Mouse (Mus musculus) heart, adult 2 months (tissue): ENCODE results near the gene Eif1.

Source experiments
- CTCF ChIP-seq: fragments of 200-600 bp; IDR thresholded peaks from 2 replicates; pipeline ENCODE4 v1.8.1; 2022; ENCODE audit warnings: antibody characterized with exemption, mild to moderate bottlenecking, moderate library complexity
- POLR2A ChIP-seq: fragments of 200-500 bp; IDR thresholded peaks from 2 replicates; pipeline ENCODE4 v1.6.1; 2011; ENCODE audit warnings: mild to moderate bottlenecking, low read depth, low read length, control low read depth; ENCODE audit not compliant: insufficient read depth

DNA sequence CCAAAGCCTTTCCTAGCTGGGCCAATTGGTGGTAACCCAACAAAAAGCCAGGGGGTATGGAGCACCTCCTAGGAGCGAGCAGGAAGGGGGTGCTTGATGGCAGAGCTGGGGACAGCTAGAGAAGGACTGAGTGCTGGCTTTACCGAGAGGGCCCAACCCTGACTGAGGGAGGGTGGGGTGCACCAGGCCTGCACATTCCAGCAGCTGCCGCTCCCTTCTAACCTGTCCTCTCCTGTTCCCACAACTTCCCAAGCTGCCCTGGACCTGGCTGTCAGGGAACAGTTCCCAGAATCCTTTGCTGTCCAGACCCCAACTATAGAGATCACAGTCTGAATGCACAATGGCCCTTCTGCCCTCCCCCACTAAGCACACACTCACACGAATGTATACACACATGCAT is 34.7 kb upstream of the Eif1 start:
- TF ChIP-seq POLR2A (no peak), CTCF (no peak)
